Mouse (Mus musculus): ENCODE measurements around the gene Apln. TPM values are rescaled to one million over a fixed set of nuclear protein-coding genes. Genes with fewer than 3 reads are reported as not detected.
A peak's percentile ranks its signal among the peaks of the same experiment; 100 is the strongest.

Gene Apln
- polyA plus RNA-seq (2016; fragmentation: Nextera tagmentation; extraction: Ambion mirVana) = 3.6 and 3.7 TPM in 2 replicates

- Histone ChIP-seq H3K27me3 (replicated peaks) (peaks cover 13% of the 10 kb centered on the region), H3K36me3 (no peaks in the 10 kb centered on the region), H3K9me3 (no peaks in the 10 kb centered on the region), H3K9ac (peak within 1 kb of the TSS; percentile 48), H3K4me1 (0 out of 2 replicates have a peak, but pooled peaks cover 5% of the 10 kb centered on the region), H3K27ac (no peak within 1 kb of the TSS), H3K4me3 (peak within 1 kb of the TSS; percentile 45), H3K4me2 (replicated peaks) (peak within 1 kb of the TSS; percentile 80)
- peak; percentile 70 for ATAC-seq (ENCODE audit: low FRiP score, low read depth)
- WGBS = 13% methylated on average over 72 of the region's 73 CpGs
Observed at GRCm38 (mm10) chrX:48034144-48035113, at the start of gene Apln. Gene Apln (minus strand): TSS chrX:48034853.

GRCm38 (mm10) chrX:48082364-48082763 is 47.7 kb upstream of the Apln start:
- ATAC-seq (ENCODE audit: low FRiP score, low read depth) = no peak

GRCm38 (mm10) chrX:48076806-48077425 is 42.3 kb upstream of the Apln start:
- Histone ChIP-seq H3K4me3 (no peak overlapping the region), H3K9ac (no peak overlapping the region), H3K4me2 (replicated peaks) (no peak overlapping the region), H3K9me3 (no peaks in the 10 kb centered on the region), H3K4me1 (no peaks in the 10 kb centered on the region), H3K27me3 (replicated peaks) (no peaks in the 10 kb centered on the region), H3K27ac (no peak overlapping the region), H3K36me3 (no peaks in the 10 kb centered on the region)
- ATAC-seq (ENCODE audit: low FRiP score, low read depth) = no peak
- 89% methylated on average over 4 of the region's 4 CpGs for WGBS

More at GRCm38 (mm10) chrX:48082364-48082763, 47.7 kb upstream of the Apln start:
- Histone ChIP-seq H3K4me3 (no peak overlapping the region), H3K4me2 (replicated peaks) (no peak overlapping the region), H3K27me3 (replicated peaks) (no peaks in the 10 kb centered on the region), H3K36me3 (no peaks in the 10 kb centered on the region), H3K9me3 (no peaks in the 10 kb centered on the region), H3K9ac (no peak overlapping the region), H3K27ac (no peak overlapping the region), H3K4me1 (no peaks in the 10 kb centered on the region)
- WGBS = 75% methylated on average over 5 of the region's 5 CpGs

- H3K4me1 ChIP-seq = no peaks in the 10 kb centered on the region
- no peak overlapping the region for H3K27ac ChIP-seq
- H3K9me3 ChIP-seq = no peaks in the 10 kb centered on the region
- no peaks in the 10 kb centered on the region for H3K36me3 ChIP-seq
- H3K9ac ChIP-seq = no peak overlapping the region
- no peak overlapping the region for H3K4me3 ChIP-seq
- no peak overlapping the region for H3K4me2 ChIP-seq (replicated peaks)
- 89% methylated on average over 3 of the region's 3 CpGs for WGBS
- ATAC-seq (ENCODE audit: low FRiP score, low read depth) = no peak
- H3K27me3 ChIP-seq (replicated peaks) = no peaks in the 10 kb centered on the region
Observed at GRCm38 (mm10) chrX:48074691-48075090, 40.0 kb upstream of the Apln start.

- 30% methylated on average over 5 of the region's 5 CpGs for WGBS
- H3K4me1 ChIP-seq = no peaks in the 10 kb centered on the region
- H3K4me2 ChIP-seq (replicated peaks) = no peak overlapping the region
- ATAC-seq (ENCODE audit: low FRiP score, low read depth) = no peak
- no peak overlapping the region for H3K27ac ChIP-seq
- H3K36me3 ChIP-seq = no peaks in the 10 kb centered on the region
- H3K9me3 ChIP-seq = no peaks in the 10 kb centered on the region
- no peaks in the 10 kb centered on the region for H3K27me3 ChIP-seq (replicated peaks)
- H3K4me3 ChIP-seq = no peak overlapping the region
- H3K9ac ChIP-seq = no peak overlapping the region
Observed at GRCm38 (mm10) chrX:48072401-48072800, 37.7 kb upstream of the Apln start.

- H3K4me3 ChIP-seq = no peak overlapping the region
- H3K9me3 ChIP-seq = no peaks in the 10 kb centered on the region
- 30% methylated on average over 3 of the region's 3 CpGs for WGBS
- no peak for ATAC-seq (ENCODE audit: low FRiP score, low read depth)
- no peaks in the 10 kb centered on the region for H3K27me3 ChIP-seq (replicated peaks)
- H3K9ac ChIP-seq = no peak overlapping the region
- H3K4me2 ChIP-seq (replicated peaks) = no peak overlapping the region
- H3K4me1 ChIP-seq = no peaks in the 10 kb centered on the region
- H3K27ac ChIP-seq = no peak overlapping the region
- H3K36me3 ChIP-seq = no peaks in the 10 kb centered on the region
Observed at GRCm38 (mm10) chrX:48071961-48072360, 37.3 kb upstream of the Apln start.

GRCm38 (mm10) chrX:48066891-48067290 is 32.2 kb upstream of the Apln start:
- WGBS = 80% methylated on average over 3 of the region's 3 CpGs
- H3K9me3 ChIP-seq = no peaks in the 10 kb centered on the region
- H3K27me3 ChIP-seq (replicated peaks) = no peaks in the 10 kb centered on the region
- H3K4me2 ChIP-seq (replicated peaks) = no peak overlapping the region
- H3K4me1 ChIP-seq = no peaks in the 10 kb centered on the region; the same call in 1 of the 2 replicates
- no peak overlapping the region for H3K9ac ChIP-seq
- no peak overlapping the region for H3K4me3 ChIP-seq
- H3K36me3 ChIP-seq = no peaks in the 10 kb centered on the region
- H3K27ac ChIP-seq = no peak overlapping the region
- ATAC-seq (ENCODE audit: low FRiP score, low read depth) = no peak

GRCm38 (mm10) chrX:48064166-48064853 is 29.7 kb upstream of the Apln start:
- Histone ChIP-seq H3K27me3 (replicated peaks) (no peaks in the 10 kb centered on the region), H3K4me1 (no peaks in the 10 kb centered on the region; the same call in 1 of the 2 replicates), H3K36me3 (no peaks in the 10 kb centered on the region), H3K27ac (no peak overlapping the region), H3K9ac (no peak overlapping the region), H3K4me2 (replicated peaks) (no peak overlapping the region), H3K4me3 (no peak overlapping the region), H3K9me3 (no peaks in the 10 kb centered on the region)
- ATAC-seq (ENCODE audit: low FRiP score, low read depth) = no peak
- WGBS = 34% methylated on average over 5 of the region's 5 CpGs

- no peaks in the 10 kb centered on the region for H3K9me3 ChIP-seq
- 72% methylated on average over 4 of the region's 4 CpGs for WGBS
- no peak overlapping the region for H3K4me2 ChIP-seq (replicated peaks)
- H3K36me3 ChIP-seq = no peaks in the 10 kb centered on the region
- H3K4me3 ChIP-seq = no peak overlapping the region
- no peak overlapping the region for H3K27ac ChIP-seq
- no peak for ATAC-seq (ENCODE audit: low FRiP score, low read depth)
- H3K9ac ChIP-seq = no peak overlapping the region
- no peaks in the 10 kb centered on the region for H3K27me3 ChIP-seq (replicated peaks)
- no peaks in the 10 kb centered on the region; the same call in 1 of the 2 replicates for H3K4me1 ChIP-seq
Observed at GRCm38 (mm10) chrX:48062481-48062880, 27.8 kb upstream of the Apln start.

GRCm38 (mm10) chrX:48054186-48055015 is 19.7 kb upstream of the Apln start:
- WGBS = 33% methylated on average over 31 of the region's 31 CpGs
- Histone ChIP-seq H3K27ac (no peak overlapping the region), H3K4me3 (peak overlapping the region; percentile 22), H3K27me3 (replicated peaks) (no peaks in the 10 kb centered on the region), H3K9me3 (no peaks in the 10 kb centered on the region), H3K9ac (peak overlapping the region; percentile 33; the same call in 1 of the 2 replicates), H3K36me3 (no peaks in the 10 kb centered on the region), H3K4me2 (replicated peaks) (peak overlapping the region; percentile 52), H3K4me1 (no peaks in the 10 kb centered on the region)
- ATAC-seq (ENCODE audit: low FRiP score, low read depth) = peak; percentile 87

GRCm38 (mm10) chrX:48053743-48054142 is 19.1 kb upstream of the Apln start:
- H3K27me3 ChIP-seq (replicated peaks) = no peaks in the 10 kb centered on the region
- no peaks in the 10 kb centered on the region for H3K36me3 ChIP-seq
- H3K9ac ChIP-seq = no peak overlapping the region
- WGBS = 50% methylated on average over 3 of the region's 3 CpGs
- H3K4me1 ChIP-seq = no peaks in the 10 kb centered on the region
- H3K4me2 ChIP-seq (replicated peaks) = peak overlapping the region; percentile 52
- peak; percentile 63 for ATAC-seq (ENCODE audit: low FRiP score, low read depth)
- H3K9me3 ChIP-seq = no peaks in the 10 kb centered on the region
- no peak overlapping the region for H3K4me3 ChIP-seq
- H3K27ac ChIP-seq = no peak overlapping the region

All from neural tube, embryonic 12.5 days (tissue).